Mouse (Mus musculus) cortical plate, adult 2 months (tissue): Measurements from ENCODE around the gene Taf6l. TPM values are rescaled to one million over a fixed set of nuclear protein-coding genes. Genes with fewer than 3 reads are reported as not detected.
"Not testable (repeated sequence)": the region's sequence is repeated elsewhere in the genome, so short reads cannot be mapped to it uniquely, and the experiment has no call there.

Source experiments
- H3K27ac ChIP-seq: fragments of 200-500 bp; 2 replicates; pipeline ENCODE4 v1.5.1; 2012; ENCODE audit warnings: low read length, control low read depth, inconsistent platforms; ENCODE audit not compliant: insufficient read depth
- H3K4me1 ChIP-seq: fragments of 200-500 bp; 2 replicates; pipeline ENCODE4 v1.6.1; 2011; ENCODE audit warnings: low read length; ENCODE audit not compliant: control insufficient read depth, insufficient read depth
- H3K4me3 ChIP-seq: fragments of 200-500 bp; 2 replicates; pipeline ENCODE4 v1.5.1; 2011; ENCODE audit warnings: mild to moderate bottlenecking, low read length, control low read depth; ENCODE audit not compliant: insufficient read depth
- CTCF ChIP-seq: fragments of 200-500 bp; IDR thresholded peaks from 2 replicates; pipeline ENCODE4 v1.5.1; 2011; ENCODE audit warnings: mild to moderate bottlenecking, control low read depth, low read length; ENCODE audit not compliant: insufficient read depth; ENCODE audit errors: extremely low read depth
- POLR2A ChIP-seq: fragments of 200-500 bp; IDR thresholded peaks from 2 replicates; pipeline ENCODE4 v1.6.1; 2011; ENCODE audit warnings: mild to moderate bottlenecking, low read length, control low read depth; ENCODE audit not compliant: insufficient read depth; ENCODE audit errors: extremely low read depth
- polyA plus RNA-seq: library from polyadenylated mRNA; depleted of rRNA; stranded (reverse); fragments of >200 nt; gene quantifications from 2 replicates; pipeline ENCODE4 v1.2.3, GENCODE M21; 2012

Gene Taf6l
- polyA plus RNA-seq, 1 experiment: 15.5 TPM

DNA sequence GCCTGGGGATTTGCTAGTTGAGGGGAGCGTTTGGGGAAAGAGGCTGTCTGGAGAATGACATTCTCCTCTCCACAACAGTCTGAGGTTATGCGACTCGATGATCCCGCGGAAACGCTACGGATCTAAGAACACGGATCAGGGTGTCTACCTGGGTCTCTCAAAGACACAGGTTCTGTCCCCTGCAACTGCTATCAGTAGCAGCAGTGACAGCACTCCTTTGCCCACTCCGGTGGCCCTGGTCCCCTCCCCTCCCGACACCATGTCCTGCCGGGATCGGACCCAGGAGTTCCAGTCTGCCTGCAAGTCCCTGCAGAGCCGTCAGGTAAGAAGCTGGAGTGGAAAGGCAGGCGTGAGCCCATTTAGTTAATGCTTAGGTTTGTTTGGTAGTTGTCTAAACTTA lies 44.0 kb downstream of the Taf6l start:
- no peak for TF ChIP-seq POLR2A
- no peak for TF ChIP-seq CTCF
- H3K4me1 ChIP-seq: peaks cover 5% of the 10 kb centered on the region; the same call in 1 of the 2 replicates
- 0 out of 2 replicates have a peak overlapping the region, but pooled peaks have one; percentile 17 for H3K27ac ChIP-seq
- peak overlapping the region; percentile 53 for H3K4me3 ChIP-seq

GRCm38 (mm10) chr19:8741243-8741869 lies 44.9 kb downstream of the Taf6l start, which contains the start of gene Stx5a:
Gene Stx5a (plus strand): TSS chr19:8741413.
- Histone ChIP-seq H3K4me3 (peak within 1 kb of the TSS; percentile 53), H3K27ac (peak within 1 kb of the TSS; percentile 93), H3K4me1 (peaks cover 5% of the 10 kb centered on the region; the same call in 1 of the 2 replicates)
- TF ChIP-seq POLR2A (peak; percentile 77), CTCF (no peak)

DNA sequence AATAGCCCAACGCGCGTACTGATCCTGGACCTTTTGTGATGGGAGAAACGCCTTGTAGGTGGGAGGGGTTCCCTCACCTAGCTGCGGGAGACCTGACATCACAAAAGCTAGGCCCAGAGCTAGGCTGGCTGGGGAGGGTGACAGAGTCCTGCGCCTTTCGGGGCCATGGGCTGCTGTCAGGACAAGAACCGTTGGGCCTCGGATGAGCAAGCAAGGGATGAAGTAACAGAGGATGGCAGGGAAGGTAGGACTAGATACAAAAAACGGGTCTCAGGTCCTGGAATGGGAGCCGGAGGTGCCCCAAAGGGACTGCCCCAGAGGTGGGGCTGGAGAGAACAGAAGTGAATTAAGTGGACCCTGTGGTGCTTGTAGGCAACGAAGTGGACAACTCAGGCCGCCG lies 45.6 kb downstream of the Taf6l start, which contains the start of gene 1700092M07Rik:
Gene 1700092M07Rik (plus strand): TSS at position 116 of the 400 bp plus-strand sequence.
- TF ChIP-seq CTCF (no peak), POLR2A (no peak)

DNA sequence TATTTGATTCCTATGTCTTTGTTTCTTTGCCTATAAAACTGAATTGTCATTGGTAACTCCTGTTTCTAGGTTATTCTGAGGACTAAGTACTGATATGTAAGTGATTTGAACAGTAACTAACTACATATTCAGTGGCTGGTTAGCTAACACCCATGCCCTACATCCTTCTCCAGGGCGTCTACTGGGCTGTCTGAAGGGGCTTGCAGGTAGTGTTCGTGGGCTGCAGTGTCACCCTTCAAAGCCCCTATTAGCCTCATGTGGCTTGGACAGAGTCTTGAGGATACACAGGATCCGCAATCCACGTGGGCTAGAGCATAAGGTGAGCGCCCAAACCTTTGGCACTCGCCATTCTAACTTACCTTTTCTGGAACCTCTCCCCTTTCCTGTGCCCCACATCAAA lies 46.6 kb downstream of the Taf6l start:
- Histone ChIP-seq H3K4me3 (no peak overlapping the region), H3K27ac (no peak overlapping the region), H3K4me1 (peaks cover 5% of the 10 kb centered on the region; the same call in 1 of the 2 replicates)
- TF ChIP-seq POLR2A (no peak), CTCF (no peak)

More for the DNA sequence above, 45.6 kb downstream of the Taf6l start, which contains the start of gene 1700092M07Rik:
- peaks cover 5% of the 10 kb centered on the region; the same call in 1 of the 2 replicates for H3K4me1 ChIP-seq
- peak within 1 kb of the TSS; percentile 53 for H3K4me3 ChIP-seq
- H3K27ac ChIP-seq: peak within 1 kb of the TSS; percentile 93

- TF ChIP-seq CTCF (no peak), POLR2A (no peak)
Observed at GRCm38 (mm10) chr19:8738911-8739310, 47.3 kb downstream of the Taf6l start.

GRCm38 (mm10) chr19:8736160-8736467 lies 50.1 kb downstream of the Taf6l start:
- Histone ChIP-seq H3K4me3 (peak overlapping the region; percentile 93), H3K27ac (no peak overlapping the region), H3K4me1 (no peaks in the 10 kb centered on the region)
- TF ChIP-seq POLR2A: no peak
- TF ChIP-seq CTCF: no peak

More at GRCm38 (mm10) chr19:8738911-8739310, 47.3 kb downstream of the Taf6l start:
- no peak overlapping the region for H3K4me3 ChIP-seq
- H3K4me1 ChIP-seq: peaks cover 5% of the 10 kb centered on the region; the same call in 1 of the 2 replicates
- H3K27ac ChIP-seq: no peak overlapping the region

- H3K27ac ChIP-seq: no peak within 1 kb of the TSS
- peak within 1 kb of the TSS; percentile 93 for H3K4me3 ChIP-seq
- H3K4me1 ChIP-seq: no peaks in the 10 kb centered on the region
- no peak for TF ChIP-seq CTCF
- TF ChIP-seq POLR2A: peak; percentile 89
Observed at GRCm38 (mm10) chr19:8735389-8736159, 50.6 kb downstream of the Taf6l start, which contains the start of gene Wdr74. Gene Wdr74 (plus strand): TSS chr19:8735827.

DNA sequence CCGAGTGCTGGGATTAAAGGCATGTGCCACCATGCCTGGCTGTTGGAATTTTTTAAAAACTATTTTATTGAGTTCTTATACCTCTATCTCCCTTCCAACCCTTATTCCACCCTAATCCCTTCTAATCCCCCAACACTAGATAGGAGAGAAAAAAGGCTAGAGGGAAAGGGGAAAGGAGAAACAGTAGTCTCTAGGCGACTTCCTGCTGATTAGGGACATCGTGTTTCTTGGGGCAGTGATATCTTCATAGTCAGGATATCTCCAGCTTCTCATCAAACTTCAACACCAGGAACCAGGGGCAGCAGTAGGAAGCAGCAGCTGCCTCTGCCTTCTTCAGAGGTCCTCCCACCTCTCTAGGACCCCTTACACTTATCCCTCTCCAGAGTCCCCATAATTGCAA lies 51.9 kb downstream of the Taf6l start:
- Histone ChIP-seq H3K27ac (no peak overlapping the region), H3K4me3 (no peak overlapping the region), H3K4me1 (no peaks in the 10 kb centered on the region)
- no peak for TF ChIP-seq POLR2A
- TF ChIP-seq CTCF: no peak

DNA sequence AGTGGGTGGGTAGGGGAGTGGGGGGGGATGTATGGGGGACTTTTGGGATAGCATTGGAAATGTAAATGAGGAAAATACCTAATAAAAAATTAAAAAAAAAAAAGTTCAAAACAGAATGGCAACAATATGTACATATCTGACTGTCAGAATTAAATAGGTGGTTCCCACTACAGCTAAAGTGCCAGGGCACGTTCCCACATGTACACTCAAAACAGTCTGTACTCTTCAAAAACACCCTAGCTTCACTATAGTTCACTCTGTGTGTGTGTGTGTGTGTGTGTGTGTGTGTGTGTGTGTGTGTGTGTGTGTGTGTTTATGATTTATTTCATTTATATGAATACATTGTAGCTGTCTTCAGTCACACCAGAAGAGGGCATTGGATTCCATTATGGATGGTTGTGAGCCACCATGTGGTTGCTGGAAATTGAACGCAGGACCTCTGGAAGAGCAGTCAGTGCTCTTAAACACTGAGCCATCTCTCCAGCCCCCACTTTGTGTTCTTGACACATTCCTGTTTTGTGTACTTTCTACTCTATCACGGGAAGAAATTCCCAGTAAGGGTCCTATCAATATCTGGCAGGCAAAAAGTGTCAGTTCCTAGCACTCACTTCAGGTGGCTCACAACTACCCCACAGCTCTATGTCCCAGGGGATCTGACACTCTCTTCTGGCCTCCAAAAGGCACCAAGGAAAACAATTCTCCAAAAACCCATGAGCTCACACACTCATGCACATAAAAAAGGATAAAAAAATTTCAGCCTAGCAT lies 57.7 kb downstream of the Taf6l start:
- not testable (repeated sequence) for H3K4me1 ChIP-seq, H3K27ac ChIP-seq, H3K4me3 ChIP-seq
